Mouse (Mus musculus) limb, embryonic 13.5 days (tissue): ENCODE data around the gene Plppr2. TPM values are rescaled to one million over a fixed set of nuclear protein-coding genes. Genes with fewer than 3 reads are reported as not detected.

Experiments
- ATAC-seq: fragments of 200-750 bp; cut with Nextera tagmentation; 2 replicates; pipeline ENCODE4 v1.8.0; 2017; ENCODE audit warnings: low read depth, moderate number of reproducible peaks, moderate TSS enrichment; ENCODE audit not compliant: low FRiP score
- H3K27ac ChIP-seq: fragments of 300-500 bp; sonication (generic); 2 replicates; pipeline ENCODE4 v1.5.1; 2015; ENCODE audit warnings: inconsistent platforms, mild to moderate bottlenecking, moderate library complexity
- H3K27me3 ChIP-seq: fragments of 300-500 bp; sonication (generic); 2 replicates; pipeline ENCODE4 v1.6.1; 2015; ENCODE audit warnings: mild to moderate bottlenecking, inconsistent platforms
- H3K36me3 ChIP-seq: fragments of 300-500 bp; sonication (generic); 2 replicates; pipeline ENCODE4 v1.6.1; 2015; ENCODE audit warnings: inconsistent platforms, mild to moderate bottlenecking, moderate library complexity
- H3K4me1 ChIP-seq: fragments of 300-500 bp; sonication (generic); 2 replicates; pipeline ENCODE4 v1.6.1; 2015; ENCODE audit warnings: inconsistent platforms
- H3K4me2 ChIP-seq: fragments of 300-500 bp; sonication (generic); replicated peaks from 2 replicates; pipeline ENCODE4 v1.6.1; 2015; ENCODE audit warnings: inconsistent platforms, mild to moderate bottlenecking, moderate library complexity
- H3K4me3 ChIP-seq: fragments of 300-500 bp; sonication (generic); 2 replicates; pipeline ENCODE4 v1.5.1; 2015; ENCODE audit warnings: moderate library complexity, mild to moderate bottlenecking, inconsistent platforms
- H3K9ac ChIP-seq: fragments of 300-500 bp; sonication (generic); 2 replicates; pipeline ENCODE4 v1.6.1; 2015; ENCODE audit warnings: mild to moderate bottlenecking, inconsistent platforms
- H3K9me3 ChIP-seq: fragments of 300-500 bp; sonication (generic); 2 replicates; pipeline ENCODE4 v1.6.1; 2016; ENCODE audit warnings: inconsistent platforms
- WGBS: fragments of 180-500 bp; shearing (Covaris S2); methylation state at CpG from one replicate; pipeline ENCODE4 v1.1.7; 2015; 5-methylcytosine and 5-hydroxymethylcytosine counted together
- polyA plus RNA-seq: library from polyadenylated mRNA; unstranded; fragments of >200 nt; fragmentation: Nextera tagmentation; extraction: Ambion mirVana; gene quantifications from 2 replicates; pipeline ENCODE4 v1.2.1, GENCODE M21; 2015

Plppr2 gene
- polyA plus RNA-seq = 8.5 and 9.1 TPM in 2 replicates

GRCm38 (mm10) chr9:21936692-21937570 lies at the start of gene Plppr2:
Plppr2 (plus strand) TSS chr9:21937033.
- peak within 1 kb of the TSS; percentile 70; the same call in 1 of the 2 replicates for H3K27ac ChIP-seq
- H3K27me3 ChIP-seq = peaks cover 3% of the 10 kb centered on the region; the same call in 1 of the 2 replicates
- H3K4me1 ChIP-seq = peaks cover 11% of the 10 kb centered on the region
- peak within 1 kb of the TSS; percentile 75 for H3K4me2 ChIP-seq
- ATAC-seq = peak; percentile 97
- 2% methylated on average over 41 of the region's 43 CpGs for WGBS
- peaks cover 7% of the 10 kb centered on the region; the same call in 1 of the 2 replicates for H3K36me3 ChIP-seq
- H3K4me3 ChIP-seq = peak within 1 kb of the TSS; percentile 61
- peak within 1 kb of the TSS; percentile 72 for H3K9ac ChIP-seq
- H3K9me3 ChIP-seq = no peaks in the 10 kb centered on the region

GRCm38 (mm10) chr9:21889229-21889628 lies 47.6 kb upstream of the Plppr2 start:
- no peak for ATAC-seq
- no peak overlapping the region for H3K4me3 ChIP-seq
- H3K36me3 ChIP-seq = no peaks in the 10 kb centered on the region
- no peaks in the 10 kb centered on the region for H3K4me1 ChIP-seq
- WGBS = 66% methylated on average over 3 of the region's 3 CpGs
- no peak overlapping the region for H3K9ac ChIP-seq
- no peaks in the 10 kb centered on the region for H3K9me3 ChIP-seq
- H3K4me2 ChIP-seq = no peak overlapping the region
- no peak overlapping the region for H3K27ac ChIP-seq
- no peaks in the 10 kb centered on the region for H3K27me3 ChIP-seq

GRCm38 (mm10) chr9:21901223-21901820 lies 35.5 kb upstream of the Plppr2 start:
- 14% methylated on average over 10 of the region's 10 CpGs for WGBS
- peak overlapping the region; percentile 39; the same call in 1 of the 2 replicates for H3K9ac ChIP-seq

GRCm38 (mm10) chr9:21904031-21904430 lies 32.8 kb upstream of the Plppr2 start:
- H3K27ac ChIP-seq = no peak overlapping the region
- ATAC-seq = no peak
- peaks cover 18% of the 10 kb centered on the region for H3K27me3 ChIP-seq
- H3K9ac ChIP-seq = no peak overlapping the region
- no peak overlapping the region for H3K4me2 ChIP-seq
- no peaks in the 10 kb centered on the region for H3K9me3 ChIP-seq
- H3K36me3 ChIP-seq = no peaks in the 10 kb centered on the region
- H3K4me3 ChIP-seq = no peak overlapping the region
- 0 out of 2 replicates have a peak, but pooled peaks cover 4% of the 10 kb centered on the region for H3K4me1 ChIP-seq
- WGBS = 82% methylated on average over 4 of the region's 4 CpGs

More at GRCm38 (mm10) chr9:21901223-21901820, 35.5 kb upstream of the Plppr2 start:
- peak overlapping the region; percentile 47 for H3K4me3 ChIP-seq
- H3K27ac ChIP-seq = no peak overlapping the region
- H3K27me3 ChIP-seq = peaks cover 21% of the 10 kb centered on the region
- ATAC-seq = peak; percentile 85
- H3K4me2 ChIP-seq = peak overlapping the region; percentile 61
- H3K9me3 ChIP-seq = no peaks in the 10 kb centered on the region
- H3K36me3 ChIP-seq = no peaks in the 10 kb centered on the region
- H3K4me1 ChIP-seq = 0 out of 2 replicates have a peak, but pooled peaks cover 4% of the 10 kb centered on the region

GRCm38 (mm10) chr9:21908216-21908615 lies 28.6 kb upstream of the Plppr2 start:
- Histone ChIP-seq H3K4me1 (no peaks in the 10 kb centered on the region), H3K4me2 (no peak overlapping the region), H3K27me3 (peaks cover 10% of the 10 kb centered on the region; the same call in 1 of the 2 replicates), H3K9ac (no peak overlapping the region), H3K36me3 (no peaks in the 10 kb centered on the region), H3K4me3 (no peak overlapping the region), H3K27ac (no peak overlapping the region), H3K9me3 (no peaks in the 10 kb centered on the region)
- 78% methylated on average over 11 of the region's 11 CpGs for WGBS
- ATAC-seq = no peak

- Histone ChIP-seq H3K27ac (no peak overlapping the region), H3K4me1 (no peaks in the 10 kb centered on the region), H3K4me2 (no peak overlapping the region), H3K27me3 (0 out of 2 replicates have a peak, but pooled peaks cover 4% of the 10 kb centered on the region), H3K9ac (no peak overlapping the region; the same call in 1 of the 2 replicates), H3K4me3 (no peak overlapping the region), H3K36me3 (no peaks in the 10 kb centered on the region), H3K9me3 (no peaks in the 10 kb centered on the region)
- ATAC-seq = no peak
- WGBS = 70% methylated on average over 10 of the region's 10 CpGs
Measured at GRCm38 (mm10) chr9:21909474-21910223, 27.2 kb upstream of the Plppr2 start.

- peaks cover 5% of the 10 kb centered on the region for H3K4me1 ChIP-seq
- H3K9me3 ChIP-seq = no peaks in the 10 kb centered on the region
- peak overlapping the region; percentile 97 for H3K4me2 ChIP-seq
- peaks cover 2% of the 10 kb centered on the region; the same call in 1 of the 2 replicates for H3K36me3 ChIP-seq
- H3K9ac ChIP-seq = peak overlapping the region; percentile 68; the same call in 1 of the 2 replicates
- peak overlapping the region; percentile 65 for H3K4me3 ChIP-seq
- 63% methylated on average over 3 of the region's 3 CpGs for WGBS
- no peak overlapping the region for H3K27ac ChIP-seq
- ATAC-seq = no peak
- peaks cover 27% of the 10 kb centered on the region for H3K27me3 ChIP-seq
Measured at GRCm38 (mm10) chr9:21916851-21917492, 19.9 kb upstream of the Plppr2 start.

GRCm38 (mm10) chr9:21917493-21918034 lies 19.3 kb upstream of the Plppr2 start:
- Histone ChIP-seq H3K4me3 (peak overlapping the region; percentile 65), H3K27me3 (peaks cover 27% of the 10 kb centered on the region), H3K27ac (no peak overlapping the region; the same call in 1 of the 2 replicates), H3K9me3 (no peaks in the 10 kb centered on the region), H3K36me3 (peaks cover 3% of the 10 kb centered on the region; the same call in 1 of the 2 replicates), H3K4me2 (peak overlapping the region; percentile 97), H3K4me1 (peaks cover 5% of the 10 kb centered on the region), H3K9ac (peak overlapping the region; percentile 68)
- no peak; the same call in 1 of the 2 replicates for ATAC-seq
- WGBS = 2% methylated on average over 35 of the region's 35 CpGs

GRCm38 (mm10) chr9:21918035-21918592 lies 18.7 kb upstream of the Plppr2 start, which contains the start of gene Rab3d:
Rab3d (minus strand) TSS chr9:21918192.
- Histone ChIP-seq H3K4me3 (peak within 1 kb of the TSS; percentile 65), H3K9ac (peak within 1 kb of the TSS; percentile 68), H3K27ac (no peak within 1 kb of the TSS; the same call in 1 of the 2 replicates), H3K9me3 (no peaks in the 10 kb centered on the region), H3K27me3 (peaks cover 27% of the 10 kb centered on the region), H3K4me1 (peaks cover 5% of the 10 kb centered on the region), H3K4me2 (peak within 1 kb of the TSS; percentile 97), H3K36me3 (peaks cover 3% of the 10 kb centered on the region; the same call in 1 of the 2 replicates)
- WGBS = under 1% methylated on average over 35 of the region's 36 CpGs
- peak; percentile 94 for ATAC-seq

GRCm38 (mm10) chr9:21918692-21919384 lies 18.0 kb upstream of the Plppr2 start:
- no peak overlapping the region; the same call in 1 of the 2 replicates for H3K9ac ChIP-seq
- H3K27ac ChIP-seq = no peak overlapping the region
- 23% methylated on average over 5 of the region's 5 CpGs for WGBS
- H3K4me3 ChIP-seq = peak overlapping the region; percentile 65
- H3K9me3 ChIP-seq = no peaks in the 10 kb centered on the region
- peak overlapping the region; percentile 97 for H3K4me2 ChIP-seq
- peaks cover 5% of the 10 kb centered on the region for H3K4me1 ChIP-seq
- ATAC-seq = no peak
- H3K27me3 ChIP-seq = peaks cover 27% of the 10 kb centered on the region
- H3K36me3 ChIP-seq = peaks cover 3% of the 10 kb centered on the region
